Mouse (Mus musculus): ENCODE measurements around the gene Syk. TPM values are rescaled to one million over a fixed set of nuclear protein-coding genes. Genes with fewer than 3 reads are reported as not detected.

Gene Syk
- total and polyA plus RNA-seq, 2 experiments: 1.9 to 3.0 TPM

GRCm38 (mm10) chr13:52571591-52572384, 11.2 kb upstream of the Syk start:
- H3K4me3 ChIP-seq (ENCODE audit: insufficient read depth, low read depth, low read length): no peak overlapping the region

GRCm38 (mm10) chr13:52572451-52573446, 10.2 kb upstream of the Syk start:
- no peaks in the 10 kb centered on the region for H3K79me2 ChIP-seq (ENCODE audit: control insufficient read depth, insufficient read depth, low read length)
- H3K27ac ChIP-seq (replicated peaks; ENCODE audit: insufficient read depth, low read depth, low read length): peak overlapping the region; percentile 31
- WGBS: 71% methylated on average over 9 of the region's 9 CpGs
- H3K4me1 ChIP-seq (ENCODE audit: control insufficient read depth, insufficient read depth, low read length): no peaks in the 10 kb centered on the region
- no peaks in the 10 kb centered on the region for H3K36me3 ChIP-seq (ENCODE audit: control insufficient read depth, insufficient read depth, low read length)
- DNase-seq (ENCODE audit: extremely low read depth, low read depth, low spot score): peak; percentile 59
- no peak for TF ChIP-seq POLR2A (IDR thresholded peaks at IDR 0.05; ENCODE audit: extremely low read depth, insufficient read depth, low read length)
- no peak for TF ChIP-seq CTCF (IDR thresholded peaks at IDR 0.05; ENCODE audit: low read depth, low read length)
- no peak overlapping the region for H3K4me3 ChIP-seq (ENCODE audit: insufficient read depth, low read depth, low read length)
- no peaks in the 10 kb centered on the region for H3K27me3 ChIP-seq (ENCODE audit: control insufficient read depth, insufficient read depth, low read length)
- no peak overlapping the region for H3K9ac ChIP-seq (ENCODE audit: low read depth, low read length)

More at GRCm38 (mm10) chr13:52571591-52572384, 11.2 kb upstream of the Syk start:
- 74% methylated on average over 11 of the region's 11 CpGs for WGBS
- no peak for TF ChIP-seq POLR2A (IDR thresholded peaks at IDR 0.05; ENCODE audit: extremely low read depth, insufficient read depth, low read length)
- TF ChIP-seq CTCF (IDR thresholded peaks at IDR 0.05; ENCODE audit: low read depth, low read length): no peak
- Histone ChIP-seq H3K79me2 (ENCODE audit: control insufficient read depth, insufficient read depth, low read length) (no peaks in the 10 kb centered on the region), H3K27ac (replicated peaks; ENCODE audit: insufficient read depth, low read depth, low read length) (peak overlapping the region; percentile 44), H3K36me3 (ENCODE audit: control insufficient read depth, insufficient read depth, low read length) (no peaks in the 10 kb centered on the region), H3K4me1 (ENCODE audit: control insufficient read depth, insufficient read depth, low read length) (no peaks in the 10 kb centered on the region), H3K9ac (ENCODE audit: low read depth, low read length) (no peak overlapping the region), H3K27me3 (ENCODE audit: control insufficient read depth, insufficient read depth, low read length) (no peaks in the 10 kb centered on the region)
- DNase-seq (ENCODE audit: extremely low read depth, low read depth, low spot score): no peak

- no peaks in the 10 kb centered on the region for H3K27me3 ChIP-seq (ENCODE audit: control insufficient read depth, insufficient read depth, low read length)
- no peaks in the 10 kb centered on the region for H3K79me2 ChIP-seq (ENCODE audit: control insufficient read depth, insufficient read depth, low read length)
- no peak overlapping the region for H3K9ac ChIP-seq (ENCODE audit: low read depth, low read length)
- WGBS: 62% methylated on average over 2 of the region's 2 CpGs
- DNase-seq (ENCODE audit: extremely low read depth, low read depth, low spot score): no peak
- H3K36me3 ChIP-seq (ENCODE audit: control insufficient read depth, insufficient read depth, low read length): no peaks in the 10 kb centered on the region
- no peak overlapping the region for H3K4me3 ChIP-seq (ENCODE audit: insufficient read depth, low read depth, low read length)
- H3K4me1 ChIP-seq (ENCODE audit: control insufficient read depth, insufficient read depth, low read length): no peaks in the 10 kb centered on the region
- no peak overlapping the region for H3K27ac ChIP-seq (replicated peaks; ENCODE audit: insufficient read depth, low read depth, low read length)
- TF ChIP-seq CTCF (IDR thresholded peaks at IDR 0.05; ENCODE audit: low read depth, low read length) (no peak), POLR2A (IDR thresholded peaks at IDR 0.05; ENCODE audit: extremely low read depth, insufficient read depth, low read length) (no peak)
Observed at GRCm38 (mm10) chr13:52574311-52574710, 8.7 kb upstream of the Syk start.

- H3K4me1 ChIP-seq (ENCODE audit: control insufficient read depth, insufficient read depth, low read length): no peaks in the 10 kb centered on the region
- DNase-seq (ENCODE audit: extremely low read depth, low read depth, low spot score): peak; percentile 32
- no peak overlapping the region for H3K4me3 ChIP-seq (ENCODE audit: insufficient read depth, low read depth, low read length)
- no peak for TF ChIP-seq POLR2A (IDR thresholded peaks at IDR 0.05; ENCODE audit: extremely low read depth, insufficient read depth, low read length)
- TF ChIP-seq CTCF (IDR thresholded peaks at IDR 0.05; ENCODE audit: low read depth, low read length): no peak
- H3K36me3 ChIP-seq (ENCODE audit: control insufficient read depth, insufficient read depth, low read length): no peaks in the 10 kb centered on the region
- no peak overlapping the region; the same call in 1 of the 2 replicates for H3K27ac ChIP-seq (replicated peaks; ENCODE audit: insufficient read depth, low read depth, low read length)
- H3K27me3 ChIP-seq (ENCODE audit: control insufficient read depth, insufficient read depth, low read length): no peaks in the 10 kb centered on the region
- 67% methylated on average over 6 of the region's 6 CpGs for WGBS
- no peak overlapping the region for H3K9ac ChIP-seq (ENCODE audit: low read depth, low read length)
- H3K79me2 ChIP-seq (ENCODE audit: control insufficient read depth, insufficient read depth, low read length): no peaks in the 10 kb centered on the region
Observed at GRCm38 (mm10) chr13:52575483-52575882, 7.5 kb upstream of the Syk start.

GRCm38 (mm10) chr13:52576021-52576614, 6.9 kb upstream of the Syk start:
- H3K4me1 ChIP-seq (ENCODE audit: control insufficient read depth, insufficient read depth, low read length): no peaks in the 10 kb centered on the region
- H3K27ac ChIP-seq (replicated peaks; ENCODE audit: insufficient read depth, low read depth, low read length): no peak overlapping the region
- no peaks in the 10 kb centered on the region for H3K27me3 ChIP-seq (ENCODE audit: control insufficient read depth, insufficient read depth, low read length)
- H3K4me3 ChIP-seq (ENCODE audit: insufficient read depth, low read depth, low read length): no peak overlapping the region
- 57% methylated on average over 7 of the region's 7 CpGs for WGBS
- no peaks in the 10 kb centered on the region for H3K36me3 ChIP-seq (ENCODE audit: control insufficient read depth, insufficient read depth, low read length)
- TF ChIP-seq CTCF (IDR thresholded peaks at IDR 0.05; ENCODE audit: low read depth, low read length) (no peak), POLR2A (IDR thresholded peaks at IDR 0.05; ENCODE audit: extremely low read depth, insufficient read depth, low read length) (no peak)
- H3K79me2 ChIP-seq (ENCODE audit: control insufficient read depth, insufficient read depth, low read length): no peaks in the 10 kb centered on the region
- DNase-seq (ENCODE audit: extremely low read depth, low read depth, low spot score): no peak
- no peak overlapping the region for H3K9ac ChIP-seq (ENCODE audit: low read depth, low read length)

Data from liver, adult 2 months (tissue).